Mouse (Mus musculus) kidney, adult 2 months (tissue): Measurements from ENCODE around the gene D430042O09Rik. TPM values are rescaled to one million over a fixed set of nuclear protein-coding genes. Genes with fewer than 3 reads are reported as not detected.
A peak's percentile ranks its signal among the peaks of the same experiment; 100 is the strongest.
"Not testable (repeated sequence)": the region's sequence is repeated elsewhere in the genome, so short reads cannot be mapped to it uniquely, and the experiment has no call there.

Experiments used
- DNase-seq: peaks from one replicate; pipeline ENCODE4 v3.0.0; 2021
- H3K27ac ChIP-seq: fragments of 200-500 bp; 2 replicates; pipeline ENCODE4 v1.5.1; 2012; ENCODE audit warnings: low read depth, low read length, control low read depth, inconsistent platforms; ENCODE audit not compliant: insufficient read depth
- H3K27me3 ChIP-seq: fragments of 200-500 bp; replicated peaks from 2 replicates; pipeline ENCODE4 v1.6.1; 2012; ENCODE audit warnings: mild to moderate bottlenecking, moderate library complexity, low read length, inconsistent platforms; ENCODE audit not compliant: control insufficient read depth, insufficient read depth
- H3K36me3 ChIP-seq: fragments of 200-500 bp; 2 replicates; pipeline ENCODE4 v1.6.1; 2012; ENCODE audit warnings: mild to moderate bottlenecking, moderate library complexity, low read length, inconsistent platforms; ENCODE audit not compliant: control insufficient read depth, insufficient read depth
- H3K4me1 ChIP-seq: fragments of 200-500 bp; 2 replicates; pipeline ENCODE4 v1.6.1; 2011; ENCODE audit warnings: low read length; ENCODE audit not compliant: control insufficient read depth, insufficient read depth
- H3K4me3 ChIP-seq: fragments of 200-500 bp; 2 replicates; pipeline ENCODE4 v1.5.1; 2011; ENCODE audit warnings: mild to moderate bottlenecking, low read depth, low read length, control low read depth; ENCODE audit not compliant: insufficient read depth
- CTCF ChIP-seq: fragments of 200-500 bp; conservative IDR thresholded peaks from 2 replicates; pipeline ENCODE4 v1.5.1; 2011; ENCODE audit warnings: low read depth, mild to moderate bottlenecking, control low read depth, low read length, moderate library complexity, mixed read lengths; ENCODE audit not compliant: insufficient read depth, insufficient read length
- POLR2A ChIP-seq: fragments of 200-500 bp; IDR thresholded peaks from one replicate; pipeline ENCODE4 v1.6.1; 2011; ENCODE audit warnings: low read depth, low read length, control low read depth
- WGBS: fragments of 180-500 bp; shearing (Covaris S2); methylation state at CpG from one replicate; pipeline ENCODE4 v1.1.7; 2018; 5-methylcytosine and 5-hydroxymethylcytosine counted together
- polyA plus RNA-seq: library from polyadenylated mRNA; depleted of rRNA; stranded (reverse); fragments of >200 nt; gene quantifications from 2 replicates; pipeline ENCODE4 v1.2.3, GENCODE M21; 2012

Gene D430042O09Rik
- polyA plus RNA-seq, 1 experiment, result 15.1 TPM

- H3K4me1 ChIP-seq, result no peaks in the 10 kb centered on the region
- no peaks in the 10 kb centered on the region for H3K27me3 ChIP-seq
- no peak overlapping the region for H3K27ac ChIP-seq
- 62% methylated on average over 4 of the region's 4 CpGs for WGBS
- TF ChIP-seq POLR2A (no peak), CTCF (no peak)
- H3K36me3 ChIP-seq, result peaks cover 19% of the 10 kb centered on the region
- DNase-seq, result no peak
- H3K4me3 ChIP-seq, result no peak overlapping the region
These were observed 17.2 kb upstream of the D430042O09Rik start for GRCm38 (mm10) chr7:125690516-125690915.

GRCm38 (mm10) chr7:125694056-125694455, 13.6 kb upstream of the D430042O09Rik start:
- 76% methylated on average over 5 of the region's 5 CpGs for WGBS
- H3K4me1 ChIP-seq, result no peaks in the 10 kb centered on the region
- TF ChIP-seq POLR2A, result no peak
- no peak for TF ChIP-seq CTCF
- H3K36me3 ChIP-seq, result peaks cover 32% of the 10 kb centered on the region
- H3K27ac ChIP-seq, result no peak overlapping the region
- H3K4me3 ChIP-seq, result no peak overlapping the region
- H3K27me3 ChIP-seq, result no peaks in the 10 kb centered on the region
- DNase-seq, result no peak

DNA sequence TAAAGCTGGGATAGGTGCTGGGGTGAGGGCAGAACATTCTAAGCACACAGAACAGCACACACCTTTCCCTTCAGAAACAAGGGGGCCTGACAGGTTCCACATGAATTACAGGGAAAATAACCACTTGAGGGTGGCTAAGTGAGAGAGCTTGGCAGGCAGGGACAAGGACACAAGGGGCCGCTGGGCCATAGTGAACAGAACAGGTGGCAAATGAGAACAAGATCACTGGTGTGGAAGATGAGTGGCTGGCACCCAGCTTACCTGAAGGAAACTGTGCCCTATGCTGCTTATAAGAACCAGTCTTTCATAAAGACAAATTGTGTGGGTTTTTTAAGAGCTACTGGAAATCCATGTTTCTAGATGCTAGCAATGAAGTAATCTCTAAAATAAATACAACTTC, 4.9 kb upstream of the D430042O09Rik start:
- H3K27ac ChIP-seq, result no peak overlapping the region
- no peaks in the 10 kb centered on the region for H3K27me3 ChIP-seq
- H3K4me1 ChIP-seq, result peaks cover 15% of the 10 kb centered on the region
- no peak overlapping the region for H3K4me3 ChIP-seq
- TF ChIP-seq POLR2A, result no peak
- TF ChIP-seq CTCF, result no peak
- peaks cover 24% of the 10 kb centered on the region for H3K36me3 ChIP-seq
- no peak for DNase-seq
- WGBS, result 84% methylated on average over 1 of the region's 1 CpGs

GRCm38 (mm10) chr7:125707186-125707585, 502 bp upstream of the D430042O09Rik start:
- Histone ChIP-seq H3K36me3 (no peaks in the 10 kb centered on the region; the same call in 1 of the 2 replicates), H3K27me3 (no peaks in the 10 kb centered on the region), H3K4me3 (peak overlapping the region; percentile 96), H3K4me1 (peaks cover 22% of the 10 kb centered on the region), H3K27ac (peak overlapping the region; percentile 95)
- under 1% methylated on average over 24 of the region's 24 CpGs for WGBS
- peak; percentile 78 for DNase-seq
- TF ChIP-seq CTCF (no peak), POLR2A (no peak)

- Histone ChIP-seq H3K27ac (no peak overlapping the region), H3K27me3 (no peaks in the 10 kb centered on the region), H3K4me3 (peak overlapping the region; percentile 68), H3K36me3 (no peaks in the 10 kb centered on the region; the same call in 1 of the 2 replicates), H3K4me1 (peaks cover 22% of the 10 kb centered on the region)
- TF ChIP-seq POLR2A, result no peak
- TF ChIP-seq CTCF, result no peak
- under 1% methylated on average over 15 of the region's 15 CpGs for WGBS
- DNase-seq, result peak; percentile 8
These were observed 412 bp downstream of the D430042O09Rik start for GRCm38 (mm10) chr7:125708100-125708499.

GRCm38 (mm10) chr7:125713542-125714055, 5.9 kb downstream of the D430042O09Rik start:
- H3K4me3 ChIP-seq, H3K27me3 ChIP-seq, H3K36me3 ChIP-seq, H3K4me1 ChIP-seq, DNase-seq, H3K27ac ChIP-seq: not testable (repeated sequence)
- 95% methylated on average over 7 of the region's 7 CpGs for WGBS

DNA sequence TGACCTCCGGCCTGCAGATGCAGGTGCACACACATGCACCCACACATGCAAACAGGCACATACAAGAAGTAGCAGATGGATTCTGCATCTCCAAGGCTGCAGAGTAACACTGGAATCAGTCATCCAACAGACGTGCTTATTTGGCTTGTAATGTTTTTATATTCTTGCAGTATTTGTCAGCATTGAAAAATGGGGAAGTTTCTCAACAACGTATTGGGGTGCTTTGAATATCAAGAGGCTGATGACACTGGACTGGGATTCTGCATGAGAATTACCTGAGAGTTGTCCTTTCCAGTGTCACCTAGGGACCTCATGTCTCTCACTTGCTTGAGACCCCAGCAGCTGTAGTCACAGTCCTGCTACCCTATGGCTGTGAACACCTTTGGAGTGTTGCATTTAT, 7.1 kb downstream of the D430042O09Rik start:
- Histone ChIP-seq H3K4me3 (no peak overlapping the region), H3K4me1 (0 out of 2 replicates have a peak, but pooled peaks cover 3% of the 10 kb centered on the region), H3K36me3 (no peaks in the 10 kb centered on the region), H3K27ac (no peak overlapping the region), H3K27me3 (no peaks in the 10 kb centered on the region)
- WGBS, result 87% methylated on average over 3 of the region's 3 CpGs
- TF ChIP-seq CTCF (no peak), POLR2A (no peak)
- DNase-seq, result no peak

- no peak for TF ChIP-seq CTCF
- TF ChIP-seq POLR2A, result no peak
- no peaks in the 10 kb centered on the region for H3K27me3 ChIP-seq
- no peak for DNase-seq
- no peaks in the 10 kb centered on the region for H3K36me3 ChIP-seq
- 0 out of 2 replicates have a peak, but pooled peaks cover 3% of the 10 kb centered on the region for H3K4me1 ChIP-seq
- no peak overlapping the region for H3K27ac ChIP-seq
- H3K4me3 ChIP-seq, result no peak overlapping the region
- WGBS, result 45% methylated on average over 2 of the region's 2 CpGs
These were observed 9.0 kb downstream of the D430042O09Rik start for GRCm38 (mm10) chr7:125716724-125717123.
